Mouse (Mus musculus): ENCODE results near the gene Hprt.
"Not testable (repeated sequence)": the region's sequence is repeated elsewhere in the genome, so short reads cannot be mapped to it uniquely, and the experiment has no call there.

- TF ChIP-seq FLI1 (IDR thresholded peaks at IDR 0.05; ENCODE audit: low read length); GATA1 (IDR thresholded peaks at IDR 0.05; ENCODE audit: borderline replicate concordance, low read length): not testable (repeated sequence)
These were observed 36.3 kb downstream of the Hprt start for GRCm38 (mm10) chrX:53024268-53024667.

Data from megakaryocyte, embryonic 14.5 days (primary cell).